Mouse (Mus musculus) midbrain, embryonic 12.5 days (tissue): ENCODE results near the gene Zfp980. TPM values are rescaled to one million over a fixed set of nuclear protein-coding genes. Genes with fewer than 3 reads are reported as not detected.
A peak's percentile ranks its signal among the peaks of the same experiment; 100 is the strongest.
"Not testable (repeated sequence)": the region's sequence is repeated elsewhere in the genome, so short reads cannot be mapped to it uniquely, and the experiment has no call there.

ENCODE experiments used
- ATAC-seq: fragments of 200-750 bp; cut with Nextera tagmentation; 2 replicates; pipeline ENCODE4 v1.8.0; 2017; ENCODE audit warnings: low read depth, moderate TSS enrichment, moderate library complexity; ENCODE audit not compliant: low FRiP score
- H3K27ac ChIP-seq: fragments of 300-500 bp; sonication (generic); replicated peaks from 2 replicates; pipeline ENCODE4 v1.5.1; 2016; ENCODE audit warnings: mild to moderate bottlenecking
- H3K27me3 ChIP-seq: fragments of 300-500 bp; sonication (generic); 2 replicates; pipeline ENCODE4 v1.6.1; 2016; ENCODE audit warnings: mild to moderate bottlenecking
- H3K36me3 ChIP-seq: fragments of 300-500 bp; sonication (generic); 2 replicates; pipeline ENCODE4 v1.6.1; 2016
- H3K4me1 ChIP-seq: fragments of 300-500 bp; sonication (generic); 2 replicates; pipeline ENCODE4 v1.6.1; 2016
- H3K4me2 ChIP-seq: fragments of 300-500 bp; sonication (generic); replicated peaks from 2 replicates; pipeline ENCODE4 v1.6.1; 2016; ENCODE audit warnings: mild to moderate bottlenecking, moderate library complexity
- H3K4me3 ChIP-seq: fragments of 300-500 bp; sonication (generic); 2 replicates; pipeline ENCODE4 v1.5.1; 2016; ENCODE audit warnings: mild to moderate bottlenecking
- H3K9ac ChIP-seq: fragments of 300-500 bp; sonication (generic); replicated peaks from 2 replicates; pipeline ENCODE4 v1.6.1; 2016; ENCODE audit warnings: mild to moderate bottlenecking, moderate library complexity
- H3K9me3 ChIP-seq: fragments of 300-500 bp; sonication (generic); 2 replicates; pipeline ENCODE4 v1.6.1; 2016; ENCODE audit warnings: mild to moderate bottlenecking
- WGBS: fragments of 180-500 bp; shearing (Covaris S2); methylation state at CpG from one replicate; pipeline ENCODE4 v1.1.7; 2016; 5-methylcytosine and 5-hydroxymethylcytosine counted together
- polyA plus RNA-seq: library from polyadenylated mRNA; unstranded; fragments of >200 nt; fragmentation: Nextera tagmentation; extraction: Ambion mirVana; gene quantifications from 2 replicates; pipeline ENCODE4 v1.2.1, GENCODE M21; 2016

Gene Zfp980
- not detected in 2 replicates for polyA plus RNA-seq

- H3K27ac ChIP-seq, ATAC-seq: not testable (repeated sequence)
- 83% methylated on average over 3 of the region's 3 CpGs for WGBS
Measured at GRCm38 (mm10) chr4:145670385-145670784, at the start of gene Zfp980. Gene Zfp980 (plus strand): TSS chr4:145670685.

GRCm38 (mm10) chr4:145640416-145641185, 29.9 kb upstream of the Zfp980 start:
- 30% methylated on average over 81 of the region's 83 CpGs for WGBS
- not testable (repeated sequence) for H3K9me3 ChIP-seq, H3K27ac ChIP-seq, H3K4me2 ChIP-seq, H3K27me3 ChIP-seq, H3K9ac ChIP-seq, H3K4me1 ChIP-seq, ATAC-seq, H3K36me3 ChIP-seq, H3K4me3 ChIP-seq

More at GRCm38 (mm10) chr4:145670385-145670784, at the start of gene Zfp980:
- not testable (repeated sequence) for H3K9me3 ChIP-seq, H3K36me3 ChIP-seq, H3K4me2 ChIP-seq, H3K4me1 ChIP-seq, H3K27me3 ChIP-seq, H3K4me3 ChIP-seq, H3K9ac ChIP-seq

GRCm38 (mm10) chr4:145674286-145674780, 3.8 kb downstream of the Zfp980 start:
- H3K4me2 ChIP-seq, H3K27me3 ChIP-seq, H3K27ac ChIP-seq, H3K9me3 ChIP-seq, ATAC-seq, H3K4me3 ChIP-seq, H3K4me1 ChIP-seq, H3K36me3 ChIP-seq, H3K9ac ChIP-seq: not testable (repeated sequence)
- 70% methylated on average over 2 of the region's 2 CpGs for WGBS

DNA sequence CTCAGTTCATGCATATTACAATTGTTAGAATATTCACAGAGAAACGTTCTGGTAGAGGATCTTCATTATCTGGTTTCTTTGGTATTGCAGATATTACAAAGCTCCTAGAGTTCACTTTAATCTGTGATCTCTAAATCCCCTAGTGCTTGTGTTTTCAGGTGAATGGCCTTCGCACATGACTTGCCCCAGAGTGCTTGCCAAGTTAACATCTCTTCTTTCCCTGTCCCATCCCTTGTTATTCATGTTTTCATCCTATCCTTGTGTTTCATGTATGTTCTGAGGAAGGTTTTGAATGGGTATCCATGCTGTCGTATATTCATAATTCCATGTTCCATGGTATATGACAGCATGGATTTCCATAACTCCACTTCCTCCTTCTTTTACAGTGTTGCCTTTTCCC, 9.7 kb downstream of the Zfp980 start:
- not testable (repeated sequence) for H3K9ac ChIP-seq, H3K27ac ChIP-seq, H3K4me2 ChIP-seq, ATAC-seq, H3K4me3 ChIP-seq, H3K27me3 ChIP-seq, H3K36me3 ChIP-seq, H3K4me1 ChIP-seq
- 81% methylated on average over 3 of the region's 3 CpGs for WGBS
- peaks cover 21% of the 10 kb centered on the region for H3K9me3 ChIP-seq

DNA sequence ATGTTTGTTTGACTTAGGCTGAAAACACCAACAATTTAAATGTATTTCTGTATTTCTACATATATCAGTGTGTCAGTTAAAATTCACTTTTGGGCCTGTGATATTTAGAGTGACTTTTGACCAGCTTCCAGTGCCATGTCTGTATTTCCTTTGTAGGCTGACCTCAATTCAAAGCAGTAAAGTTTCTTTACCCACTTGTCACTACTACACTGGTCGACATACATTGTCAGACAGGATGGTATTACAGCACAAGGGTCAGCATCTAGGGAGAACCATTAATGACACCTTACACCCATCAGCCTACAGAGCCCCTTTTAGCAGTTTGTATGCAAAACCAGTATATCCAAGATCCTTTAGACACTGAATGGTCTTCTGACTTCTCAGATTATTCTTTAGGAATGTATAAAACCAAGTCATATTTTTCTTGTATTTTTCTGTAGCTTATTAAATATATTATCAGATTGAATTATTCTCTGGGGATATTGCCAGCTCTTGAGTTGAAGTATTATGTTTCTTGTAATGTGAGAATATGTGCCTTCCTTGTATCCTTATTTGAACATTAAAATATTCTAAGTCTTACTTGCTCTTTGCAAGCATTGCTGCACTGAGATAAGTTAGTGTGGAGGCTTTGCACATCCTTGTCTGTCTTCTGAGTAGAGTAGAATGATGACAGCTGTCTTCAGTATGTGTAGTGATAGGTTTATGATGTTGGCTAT, 10.3 kb downstream of the Zfp980 start:
- not testable (repeated sequence) for H3K4me3 ChIP-seq, H3K27me3 ChIP-seq, H3K4me1 ChIP-seq, H3K27ac ChIP-seq, H3K36me3 ChIP-seq, H3K4me2 ChIP-seq, H3K9ac ChIP-seq
- ATAC-seq, result peak; percentile 30; the same call in 1 of the 2 replicates
- H3K9me3 ChIP-seq, result peaks cover 21% of the 10 kb centered on the region
- 18% methylated on average over 1 of the region's 1 CpGs for WGBS

DNA sequence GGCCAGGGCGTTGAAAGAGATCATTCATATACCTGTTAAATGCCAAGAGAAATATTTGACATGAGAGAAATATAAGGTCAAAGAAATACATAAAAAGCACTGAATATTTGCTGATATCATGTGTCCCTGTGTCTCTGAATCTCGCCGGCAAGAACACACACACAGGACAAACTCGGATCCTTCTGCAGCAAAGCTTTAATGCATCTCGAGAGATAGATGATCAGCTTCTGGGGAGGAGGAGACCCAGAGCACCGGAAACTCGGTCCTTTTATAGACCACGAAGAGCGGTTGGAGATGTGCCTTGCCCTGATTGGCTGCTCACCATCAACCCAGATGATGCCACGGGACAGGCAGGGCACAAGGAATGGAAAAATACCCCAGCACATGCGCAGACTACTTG, 11.5 kb downstream of the Zfp980 start:
- 81% methylated on average over 10 of the region's 11 CpGs for WGBS
- not testable (repeated sequence) for H3K27ac ChIP-seq, H3K27me3 ChIP-seq, H3K4me3 ChIP-seq, H3K4me1 ChIP-seq, H3K4me2 ChIP-seq, H3K9ac ChIP-seq, H3K36me3 ChIP-seq
- peaks cover 26% of the 10 kb centered on the region for H3K9me3 ChIP-seq
- ATAC-seq, result peak; percentile 62; the same call in 1 of the 2 replicates

GRCm38 (mm10) chr4:145683024-145683766, 12.7 kb downstream of the Zfp980 start:
- H3K27ac ChIP-seq, H3K27me3 ChIP-seq, H3K4me2 ChIP-seq, H3K36me3 ChIP-seq, H3K9ac ChIP-seq, H3K4me3 ChIP-seq, H3K4me1 ChIP-seq: not testable (repeated sequence)
- peaks cover 26% of the 10 kb centered on the region for H3K9me3 ChIP-seq
- WGBS, result 86% methylated on average over 3 of the region's 3 CpGs
- 0 out of 2 replicates have a peak, but pooled peaks have one; percentile 41 for ATAC-seq

DNA sequence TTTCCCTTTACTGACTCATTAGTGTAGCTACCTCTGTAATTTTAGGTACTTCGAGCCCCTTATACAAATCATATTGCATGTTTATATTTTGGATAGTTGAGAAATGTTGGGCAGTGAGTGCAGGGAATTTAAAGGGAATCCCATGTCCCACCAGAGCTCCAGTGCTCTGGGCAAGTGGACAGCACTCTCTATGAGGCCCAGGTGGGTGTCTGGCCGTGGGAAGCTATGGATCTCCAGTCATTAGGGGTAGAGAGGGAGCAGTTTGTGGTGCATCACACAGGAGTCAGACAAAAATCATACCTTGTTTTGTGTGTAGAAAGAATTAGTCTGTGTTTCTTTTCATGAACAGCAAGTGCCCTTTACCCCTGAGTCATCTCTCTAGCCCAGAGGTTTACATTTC, 15.6 kb downstream of the Zfp980 start:
- ATAC-seq, H3K4me2 ChIP-seq, H3K9ac ChIP-seq, H3K4me3 ChIP-seq, H3K36me3 ChIP-seq, H3K27me3 ChIP-seq, H3K27ac ChIP-seq, H3K4me1 ChIP-seq: not testable (repeated sequence)
- WGBS, result 62% methylated on average over 2 of the region's 2 CpGs
- peaks cover 22% of the 10 kb centered on the region for H3K9me3 ChIP-seq

DNA sequence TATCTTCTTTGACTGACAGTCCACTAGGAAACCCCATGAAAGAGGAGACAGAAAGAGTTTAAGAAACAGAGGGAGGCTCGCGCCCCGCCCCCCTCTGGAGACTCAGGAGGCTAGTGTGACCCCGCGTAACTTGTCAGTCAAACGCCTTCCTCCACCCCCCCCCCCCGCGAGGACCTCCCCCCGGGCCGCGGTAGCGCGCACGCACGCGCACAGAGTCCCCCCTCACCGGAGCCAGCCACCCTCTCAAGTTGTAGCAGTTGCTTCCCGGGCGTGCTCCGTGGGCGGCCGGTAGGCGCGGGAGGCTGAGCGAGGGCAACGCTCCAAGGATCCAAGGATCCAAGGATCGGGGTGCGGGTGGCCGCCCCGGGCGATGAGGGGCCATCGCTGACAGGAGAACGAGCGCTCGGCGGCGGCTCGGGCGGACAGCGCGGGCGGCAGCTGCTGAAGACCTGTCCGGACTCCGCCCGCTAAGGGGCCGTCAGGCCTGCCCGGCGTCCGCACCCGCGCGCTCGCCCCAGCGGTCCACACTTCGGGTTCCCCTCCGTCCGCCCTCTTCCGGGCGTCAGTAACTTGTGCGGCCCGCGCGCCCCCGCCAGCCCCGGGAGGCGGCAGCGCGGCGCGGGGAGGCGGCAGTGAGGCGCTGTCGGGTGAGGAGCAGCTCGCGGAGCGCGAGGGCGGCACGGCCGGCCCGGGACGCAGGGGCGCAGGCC, 74.6 kb downstream of the Zfp980 start:
- H3K4me2 ChIP-seq, result peak overlapping the region; percentile 43
- not testable (repeated sequence) for H3K9ac ChIP-seq

DNA sequence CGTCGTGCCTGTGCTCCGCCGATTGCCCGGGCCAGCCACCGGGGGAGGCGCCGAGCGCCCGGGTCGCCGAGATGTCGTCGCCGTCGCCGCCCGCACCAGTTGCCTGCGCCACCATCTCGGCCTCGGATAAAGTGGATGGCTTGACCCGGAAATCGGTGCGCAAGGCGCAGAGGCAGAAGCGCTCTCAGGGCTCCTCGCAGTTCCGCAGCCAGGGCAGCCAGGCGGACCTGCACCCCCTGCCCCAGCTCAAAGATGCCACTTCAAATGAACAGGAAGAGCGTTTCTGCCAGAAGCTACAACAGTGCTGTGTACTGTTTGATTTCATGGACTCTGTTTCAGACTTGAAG, 75.1 kb downstream of the Zfp980 start:
- H3K4me2 ChIP-seq, H3K4me3 ChIP-seq, H3K4me1 ChIP-seq, ATAC-seq, H3K27ac ChIP-seq, H3K36me3 ChIP-seq, H3K27me3 ChIP-seq, H3K9ac ChIP-seq, H3K9me3 ChIP-seq: not testable (repeated sequence)
- WGBS, result no CpG with 5 or more reads among the region's 30 CpGs

More for the DNA sequence above, 74.6 kb downstream of the Zfp980 start:
- H3K27me3 ChIP-seq, H3K36me3 ChIP-seq, H3K9me3 ChIP-seq, H3K4me1 ChIP-seq, H3K27ac ChIP-seq: not testable (repeated sequence)
- peak overlapping the region; percentile 38 for H3K4me3 ChIP-seq
- 3% methylated on average over 49 of the region's 83 CpGs for WGBS
- peak; percentile 86 for ATAC-seq
